Mouse (Mus musculus) granulocyte monocyte progenitor cell, adult 5-6 weeks (primary cell): ENCODE data around the gene Sulf2. TPM values are rescaled to one million over a fixed set of nuclear protein-coding genes. Genes with fewer than 3 reads are reported as not detected.

Experiments
- ATAC-seq: replicated peaks from 2 replicates; pipeline ENCODE4 v1.8.0; 2016; ENCODE audit warnings: mild to moderate bottlenecking, moderate TSS enrichment, inconsistent platforms; ENCODE audit not compliant: poor library complexity, severe bottlenecking
- total RNA-seq, 2 experiments: library from RNA; stranded (forward) in 1 of 2; stranded (reverse) in 1 of 2; fragments of 200-712, 200-1000 nt in 1 of 2; fragments of >200 nt in 1 of 2; fragmentation: Nextera tagmentation in 1 of 2; gene quantifications; 2 replicates each; pipeline ENCODE4 v1.2.3; 2014 to 2017

Sulf2 gene
- total RNA-seq, 2 experiments from 2014 or later, result 0.26 to 1.9 TPM

DNA sequence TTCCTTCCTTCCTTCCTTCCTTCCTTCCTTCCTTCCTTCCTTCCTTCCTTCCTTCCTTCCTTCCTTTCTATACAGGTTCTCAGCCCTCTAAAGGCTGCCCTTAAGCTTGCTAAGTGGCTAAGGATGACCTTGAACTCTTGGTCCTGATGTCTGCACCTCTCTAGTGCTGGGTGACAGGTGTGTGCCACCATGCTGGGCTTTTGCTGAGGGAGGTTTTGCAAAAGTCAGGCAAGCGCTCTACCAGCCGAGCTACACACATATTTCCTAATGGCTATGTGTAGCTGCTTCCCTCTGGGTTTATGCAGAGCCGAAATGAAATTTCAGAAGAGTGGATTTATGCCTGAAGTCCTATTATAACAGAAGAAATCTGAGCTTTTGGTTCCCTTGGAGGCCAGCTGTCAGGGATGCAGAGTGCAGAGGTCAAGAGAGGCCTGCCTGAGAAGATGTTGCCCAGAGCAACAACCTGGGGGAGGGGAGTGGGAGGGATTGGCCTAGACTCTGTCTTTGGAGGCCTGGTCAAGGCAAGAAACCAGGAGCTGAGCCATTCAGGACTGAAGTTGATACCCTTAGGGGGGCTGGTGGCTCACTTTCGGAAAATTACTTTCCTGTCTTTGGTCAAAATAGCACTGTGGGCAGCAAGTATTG, 24.1 kb upstream of the Sulf2 start:
- no peak for ATAC-seq

DNA sequence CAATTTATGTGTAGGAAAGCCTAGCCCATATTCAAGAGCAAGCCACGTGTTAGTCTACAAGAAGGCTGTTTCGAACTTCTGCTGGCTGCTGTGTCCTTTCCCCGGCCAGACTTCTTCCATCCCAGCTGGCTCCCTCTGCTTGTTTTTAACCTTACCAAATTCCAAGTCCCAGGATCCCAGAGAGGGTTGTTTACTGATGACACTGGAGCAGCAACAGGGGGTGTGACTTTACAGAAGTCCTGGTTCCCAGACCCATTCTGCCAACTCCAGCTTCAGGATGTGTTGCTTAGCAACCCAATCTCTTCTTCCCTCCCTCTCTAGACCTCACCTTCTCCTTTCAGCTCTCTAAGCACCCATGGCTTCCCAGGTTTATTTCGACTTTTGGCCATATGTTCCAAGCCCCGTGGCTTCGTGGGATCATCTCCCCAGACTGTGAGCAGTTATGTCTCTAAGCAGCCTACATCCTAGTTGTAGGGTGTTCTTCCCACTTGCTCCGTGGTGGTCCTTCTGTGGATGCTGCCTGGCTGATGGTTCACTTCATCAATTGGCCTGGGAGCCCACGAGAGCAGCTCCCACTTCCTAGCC, 20.2 kb upstream of the Sulf2 start:
- ATAC-seq, result no peak

DNA sequence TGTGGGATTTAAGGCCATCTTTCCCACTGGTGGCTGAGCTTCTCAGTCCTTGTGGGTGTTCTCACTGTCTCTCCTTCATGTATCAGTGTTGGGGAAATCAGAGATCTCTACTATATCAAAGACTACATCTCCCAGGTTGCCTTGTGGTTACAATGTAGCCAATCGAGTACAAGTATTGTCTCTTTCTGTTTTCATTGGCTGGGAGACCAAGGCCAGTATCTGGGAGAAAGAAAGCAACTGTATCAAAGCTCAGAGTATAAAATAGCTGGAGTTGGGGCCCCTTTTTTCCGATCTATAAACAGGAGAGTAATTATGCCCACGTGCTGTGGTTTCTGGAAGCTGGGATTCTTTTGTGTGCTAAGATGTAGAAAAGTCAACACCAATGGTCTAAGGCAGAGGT, 19.7 kb upstream of the Sulf2 start:
- no peak for ATAC-seq

DNA sequence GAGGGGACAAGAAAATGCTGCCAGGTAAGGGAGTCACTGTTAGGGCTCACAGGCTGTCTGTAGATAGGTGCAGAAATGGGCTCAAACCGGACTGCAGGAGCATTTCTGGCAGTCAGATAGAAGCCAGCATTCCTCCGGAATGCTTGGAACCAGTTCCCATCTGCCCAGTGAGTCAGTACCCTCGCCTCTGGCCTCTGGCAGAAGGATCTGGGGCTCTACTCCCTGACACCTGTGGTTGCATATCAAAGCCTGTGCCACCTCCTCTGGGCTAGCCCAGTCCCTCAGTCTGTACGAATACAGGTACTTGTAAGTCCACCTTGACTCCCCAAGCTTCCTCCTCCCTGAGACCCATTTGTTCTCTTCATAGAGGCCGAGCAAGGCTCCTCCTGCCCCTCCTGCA, 17.7 kb upstream of the Sulf2 start:
- ATAC-seq, result no peak

DNA sequence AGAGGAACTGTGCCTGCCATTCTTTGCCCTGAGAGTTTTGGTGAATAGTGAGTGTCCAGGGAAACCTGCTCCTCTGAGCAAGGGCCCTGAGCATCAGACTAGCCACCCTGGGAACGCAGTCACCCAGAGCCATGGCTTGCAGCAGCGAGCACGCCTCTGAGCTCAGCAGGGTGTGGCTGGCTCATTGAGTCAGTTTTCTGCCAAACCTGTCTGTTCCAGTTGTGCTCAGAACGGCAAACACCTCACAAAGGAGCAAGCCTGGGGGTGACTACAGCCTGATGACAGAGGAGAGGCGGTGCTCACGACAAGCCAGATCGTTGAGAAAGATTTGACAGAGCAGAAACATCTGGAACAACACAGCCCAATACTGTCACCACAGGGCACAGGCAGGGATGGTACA, 14.7 kb upstream of the Sulf2 start:
- no peak for ATAC-seq

DNA sequence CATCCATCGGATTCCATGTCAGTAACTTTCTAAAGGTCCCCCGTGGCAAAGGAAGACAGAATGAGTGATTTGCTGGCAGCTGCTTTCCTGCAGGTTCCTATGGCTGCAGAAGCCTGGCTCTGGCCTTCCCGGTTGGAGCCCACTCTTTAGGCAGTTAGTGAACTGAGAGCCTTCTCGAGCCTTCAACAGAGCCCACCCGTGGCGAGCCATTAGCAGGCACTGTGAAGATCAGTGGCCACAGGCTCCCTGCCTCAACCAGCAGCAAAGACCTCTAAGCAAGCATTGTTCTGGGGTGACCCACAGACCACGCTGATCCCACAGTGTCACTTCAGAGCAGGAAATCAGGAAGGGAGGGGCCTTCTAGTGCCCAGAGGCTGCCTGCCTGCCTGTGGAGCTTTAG, 13.4 kb upstream of the Sulf2 start:
- no peak for ATAC-seq

DNA sequence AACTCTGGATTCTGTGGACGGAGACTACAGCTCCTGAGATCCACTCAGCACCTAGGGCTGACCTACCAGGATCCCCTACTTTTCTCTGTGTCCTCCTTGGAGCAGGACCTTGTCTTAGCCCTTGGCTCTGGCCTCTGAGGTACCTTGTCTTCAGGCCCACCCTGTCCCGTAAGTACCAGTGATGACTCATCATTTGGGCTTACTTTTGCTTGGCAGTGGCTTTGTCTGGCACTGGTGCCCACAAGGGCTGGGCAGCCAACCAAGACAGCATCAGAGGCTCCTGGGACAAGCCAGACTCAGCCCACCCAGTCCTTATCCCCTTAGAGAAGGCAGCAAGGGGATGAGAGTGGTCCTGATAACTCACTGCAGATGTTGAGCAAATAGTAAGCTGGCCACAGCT, 11.9 kb upstream of the Sulf2 start:
- no peak for ATAC-seq

DNA sequence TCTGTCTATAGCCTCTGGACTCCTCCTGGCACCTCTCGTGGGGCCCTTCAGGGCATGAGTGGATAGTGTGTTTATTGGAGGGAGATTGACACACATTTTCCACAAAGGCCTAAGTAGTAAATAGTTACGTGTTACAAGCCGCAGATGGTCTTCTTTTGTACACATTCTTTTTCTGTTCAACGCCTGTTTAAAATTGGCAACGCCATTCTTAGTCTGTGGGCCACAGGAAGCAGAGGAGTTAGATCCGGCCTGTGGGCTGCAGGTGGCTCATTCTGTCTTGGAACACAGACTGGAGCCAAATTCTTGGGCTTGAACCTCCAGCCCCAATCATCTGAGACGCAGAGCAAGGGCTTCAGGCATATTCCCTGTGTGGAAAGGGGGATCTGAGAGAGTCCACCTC, 9.9 kb upstream of the Sulf2 start:
- ATAC-seq, result no peak

DNA sequence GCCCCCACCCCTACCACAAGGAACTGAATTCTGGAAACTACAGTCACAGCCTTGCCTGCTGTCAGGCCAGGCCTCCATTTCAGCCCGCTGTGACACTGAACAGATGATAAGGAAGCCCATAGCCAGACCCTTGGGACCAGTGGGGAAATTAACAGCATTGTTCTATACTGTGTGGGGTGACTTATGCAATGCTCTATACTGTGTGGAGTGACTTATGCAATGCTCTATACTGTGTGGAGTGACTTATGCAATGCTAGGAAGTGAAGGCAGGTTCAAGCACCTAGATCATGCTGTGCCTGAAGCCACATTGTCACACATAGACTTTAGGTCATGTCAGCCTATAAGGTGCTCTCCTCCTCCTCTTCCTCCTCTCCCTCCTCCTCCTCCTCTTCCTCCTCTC, 9.1 kb upstream of the Sulf2 start:
- peak; percentile 94 for ATAC-seq

DNA sequence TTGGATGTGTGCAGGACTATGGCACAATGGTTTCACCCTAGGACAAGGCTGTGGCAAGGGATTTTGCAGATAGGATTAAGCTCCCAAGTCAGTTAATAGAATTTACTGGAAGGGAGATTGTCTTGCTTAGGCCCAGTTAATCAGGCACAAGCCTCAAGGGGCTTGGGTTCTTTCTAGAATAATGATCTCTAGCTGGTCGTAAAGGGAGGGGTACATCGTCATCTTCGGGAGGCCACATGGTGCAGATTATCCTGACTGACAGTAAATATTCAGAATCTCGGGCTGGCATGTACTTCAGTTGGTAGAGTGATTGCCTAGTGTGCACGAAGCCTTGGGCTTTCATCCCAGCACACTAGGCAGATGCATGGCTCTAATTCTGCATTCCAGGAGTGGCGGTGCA, 8.5 kb upstream of the Sulf2 start:
- ATAC-seq, result no peak

DNA sequence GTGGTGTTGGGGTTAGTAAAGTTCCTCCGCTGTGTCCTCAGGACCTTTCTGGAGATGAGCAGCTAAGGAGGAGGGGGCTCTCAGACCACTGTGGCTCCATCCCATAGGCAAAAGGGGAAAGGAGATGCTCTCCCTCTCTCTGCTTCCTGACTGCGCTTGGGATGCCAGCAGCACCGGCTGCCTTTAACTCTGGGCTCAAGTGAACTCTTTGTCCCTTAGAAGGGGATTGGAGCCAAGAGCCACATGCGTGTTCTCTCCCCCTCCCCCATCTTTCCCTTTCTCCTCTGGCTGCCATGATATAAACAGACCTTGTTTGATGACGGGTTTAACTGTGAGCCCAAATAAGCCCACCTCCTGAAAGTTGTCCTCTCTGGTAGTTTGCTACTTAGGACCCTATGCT, 7.8 kb upstream of the Sulf2 start:
- ATAC-seq, result no peak

DNA sequence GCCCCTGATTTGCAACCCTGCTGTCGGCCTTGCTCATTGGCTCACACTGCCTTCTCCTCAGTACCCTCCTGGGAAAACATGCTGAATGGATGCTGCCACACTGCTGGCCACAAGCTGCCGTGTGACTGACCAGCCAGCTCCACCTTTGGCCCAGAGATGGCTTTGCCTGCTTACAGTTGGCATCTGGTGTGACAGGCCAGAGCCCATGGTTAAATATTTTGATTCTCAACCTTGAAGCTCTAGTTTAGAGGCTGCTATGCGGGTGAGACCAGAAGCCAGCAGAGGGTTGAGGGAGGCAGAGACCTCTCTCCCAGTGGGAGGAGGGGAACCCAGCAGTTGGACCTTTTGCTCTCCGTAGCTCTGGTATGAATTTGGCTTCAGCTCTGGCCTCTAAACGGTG, 6.7 kb upstream of the Sulf2 start:
- ATAC-seq, result no peak

DNA sequence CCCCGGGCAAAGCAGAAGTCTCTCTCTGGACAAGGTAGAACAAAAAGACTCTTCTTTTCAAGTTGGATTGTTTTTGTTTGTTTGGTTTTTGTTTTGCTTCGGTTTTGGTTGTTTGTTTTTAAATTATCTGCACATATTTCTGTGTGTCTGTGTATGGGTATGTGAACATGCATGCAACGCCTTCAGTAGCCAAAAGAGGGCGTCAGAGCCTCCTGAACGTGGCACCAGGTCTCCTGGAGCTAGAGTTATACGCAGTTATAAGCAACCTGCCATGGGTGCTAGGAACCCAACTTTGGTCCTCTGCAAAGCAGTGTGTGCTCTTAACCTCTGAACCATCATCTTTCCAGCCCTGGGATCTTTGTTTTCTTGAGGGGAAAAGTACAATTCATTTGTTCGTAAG, 3.8 kb upstream of the Sulf2 start:
- ATAC-seq, result no peak

DNA sequence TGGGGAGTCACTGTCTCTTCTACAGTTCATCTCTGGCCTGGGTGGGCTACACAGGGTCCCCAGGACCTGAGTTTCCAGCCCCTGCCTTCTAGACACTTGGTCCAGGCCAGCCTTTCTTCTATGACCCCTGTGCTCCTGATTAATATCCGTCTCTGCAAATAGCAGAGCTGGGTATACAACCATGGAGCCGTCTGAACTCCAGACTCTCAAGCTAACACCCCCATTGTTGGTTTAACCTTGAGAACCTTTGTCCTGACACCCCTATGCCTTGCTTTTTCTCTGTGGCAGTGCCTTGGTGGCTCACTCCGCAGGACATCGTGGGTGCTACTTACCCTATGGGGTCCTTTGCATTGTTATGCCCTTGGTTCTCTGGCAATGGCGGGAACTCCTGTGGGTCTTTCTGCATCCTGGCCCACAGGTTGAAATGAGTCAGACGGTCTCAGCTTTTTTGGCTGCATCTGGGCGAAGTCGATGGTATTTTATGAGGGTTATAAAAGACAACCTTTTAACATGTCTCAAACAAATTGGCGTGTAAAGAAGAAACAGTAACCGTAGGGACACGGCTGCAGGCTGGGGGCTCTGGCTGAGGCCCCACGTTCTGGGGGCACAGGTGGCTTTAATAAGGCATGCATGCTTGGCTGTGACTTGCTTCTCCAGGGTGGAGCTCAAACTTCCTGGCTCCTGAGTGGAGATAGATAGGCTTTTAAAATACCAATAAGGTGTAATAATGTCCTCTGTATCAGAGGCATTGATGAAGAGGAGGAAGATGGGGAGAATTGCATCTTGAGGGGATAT, 2.5 kb upstream of the Sulf2 start:
- no peak for ATAC-seq

DNA sequence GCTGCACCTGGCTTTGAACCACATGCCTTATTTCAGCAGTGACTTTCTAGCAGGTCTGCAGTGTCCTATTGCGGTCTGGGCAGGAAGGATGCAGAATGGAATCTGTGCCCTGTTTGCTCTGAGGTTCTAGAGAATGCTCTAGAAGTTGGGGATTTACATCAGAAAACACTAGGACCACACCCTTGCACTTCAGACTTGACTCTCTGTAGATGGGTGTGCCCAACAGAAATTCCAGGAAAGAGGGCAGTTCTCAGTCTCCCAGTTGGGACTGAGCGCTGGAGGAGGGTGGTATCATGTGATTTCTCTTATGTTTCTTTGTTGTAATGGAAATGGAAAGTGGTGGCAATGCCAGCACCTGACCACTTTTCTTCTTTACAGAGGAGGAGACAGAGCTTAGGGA, 1.7 kb upstream of the Sulf2 start:
- ATAC-seq, result no peak

DNA sequence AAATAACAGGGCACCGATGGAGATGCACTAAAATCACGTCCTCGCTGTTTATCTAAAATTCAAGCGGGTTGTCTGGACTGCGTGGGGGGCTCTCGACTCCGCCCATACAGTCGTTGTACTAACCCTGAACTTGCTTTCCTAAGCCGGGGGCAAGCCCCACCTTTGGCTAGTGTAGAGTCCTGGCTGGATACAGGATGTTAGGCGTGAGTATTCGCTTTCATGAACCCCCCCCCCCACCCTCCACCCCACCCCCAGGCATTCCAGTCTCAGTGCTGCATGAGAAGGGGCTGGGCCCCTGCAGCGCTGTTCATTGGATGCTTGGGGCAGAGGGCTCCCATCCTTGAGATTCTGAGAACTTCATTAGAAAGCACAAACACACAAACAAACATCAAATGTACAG, 659 bp upstream of the Sulf2 start:
- ATAC-seq, result no peak

DNA sequence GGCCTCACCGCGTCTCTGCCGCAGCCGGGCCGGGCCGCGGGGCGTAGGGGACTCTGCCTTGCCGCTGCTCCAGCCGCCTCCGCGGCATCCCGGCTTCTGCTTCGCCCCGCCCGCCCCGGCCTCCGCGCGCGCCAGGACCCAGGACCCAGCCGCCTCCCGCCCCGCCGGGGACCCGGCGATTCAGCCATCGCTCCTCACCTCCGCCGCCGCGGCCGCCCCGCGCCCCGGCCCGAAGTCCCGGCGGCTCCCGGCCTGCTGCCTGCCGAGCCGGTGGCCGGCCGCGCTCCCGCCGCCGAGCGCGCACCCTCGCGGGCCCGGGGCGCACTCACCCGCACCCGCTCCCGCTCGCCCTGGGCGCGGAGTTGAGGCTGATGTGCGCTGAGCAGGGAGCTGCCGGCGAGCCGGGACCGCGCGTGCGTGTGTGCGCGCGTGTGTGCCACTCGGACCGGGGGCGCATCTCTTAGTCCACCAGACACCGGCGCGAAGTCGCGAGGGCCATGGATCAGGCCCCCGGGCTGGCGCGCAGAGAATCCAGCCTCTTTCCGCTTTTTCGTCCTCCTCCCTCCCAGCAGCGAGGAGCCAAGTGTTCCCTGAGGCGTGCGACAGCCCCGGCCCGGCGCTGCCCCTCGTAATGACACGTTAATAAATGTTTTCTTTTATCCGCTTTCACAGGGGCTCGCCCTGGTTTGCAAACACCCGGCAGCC, 562 bp downstream of the Sulf2 start:
- peak; percentile 26 for ATAC-seq

DNA sequence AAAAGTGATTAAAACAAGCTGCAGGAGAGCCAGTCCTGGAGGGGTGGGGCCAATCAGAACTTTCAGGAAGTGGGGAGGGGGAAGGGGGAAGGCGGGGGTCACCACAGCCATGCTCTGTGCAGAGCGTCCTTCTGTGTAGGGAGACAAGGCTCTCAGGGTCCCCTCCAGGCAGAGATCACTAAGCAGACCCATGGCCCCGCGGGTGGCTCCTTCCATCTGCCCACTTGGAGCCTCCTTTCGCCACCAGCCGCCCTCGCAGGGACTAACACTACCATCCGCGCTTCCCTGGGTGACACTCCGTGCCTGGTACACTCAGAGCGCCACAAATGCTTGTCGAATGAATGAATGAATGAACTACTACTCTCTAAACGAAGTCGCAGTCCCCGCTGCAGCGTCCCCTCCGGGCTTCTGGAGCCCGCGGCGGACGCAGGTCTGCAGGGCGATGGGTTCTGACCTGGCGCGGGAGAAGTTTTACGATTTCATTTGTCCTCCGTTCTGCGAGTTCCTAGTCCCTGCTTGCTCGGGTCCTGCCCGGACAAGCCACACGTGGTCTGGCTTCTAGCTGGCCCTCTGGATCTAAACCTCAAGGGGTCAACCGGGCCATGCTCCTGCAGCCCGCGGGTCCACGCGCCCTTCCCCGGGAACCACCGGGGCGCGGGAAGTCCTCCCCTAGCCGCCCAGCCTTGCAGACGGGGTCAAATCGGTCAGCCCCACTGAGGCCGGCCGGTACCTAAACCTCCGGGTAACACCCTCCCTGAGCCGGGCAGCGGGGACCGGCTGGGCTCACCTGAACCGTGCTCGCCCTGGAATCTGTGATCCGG, 1.4 kb downstream of the Sulf2 start:
- no peak for ATAC-seq

DNA sequence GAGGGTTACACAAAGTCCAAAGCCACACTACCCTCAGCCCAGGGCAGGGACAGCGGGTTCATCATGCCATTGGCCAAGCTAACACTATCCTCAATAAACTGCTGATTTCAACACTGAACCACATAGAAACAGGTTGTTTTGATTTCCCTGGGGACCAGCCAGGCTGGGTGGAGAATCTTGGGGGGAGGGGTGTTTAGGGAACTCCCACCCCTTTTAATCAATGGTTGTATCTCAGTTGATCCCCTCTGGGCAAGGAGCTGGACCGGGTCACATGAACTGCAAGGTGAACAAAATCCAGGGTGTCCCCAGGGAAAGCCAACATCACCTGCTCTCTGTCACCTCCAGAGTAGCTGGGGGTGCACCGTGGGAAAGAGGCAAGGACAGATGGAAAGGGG, 2.1 kb downstream of the Sulf2 start:
- 0 out of 2 replicates have a peak, but pooled peaks have one; percentile 16 for ATAC-seq

DNA sequence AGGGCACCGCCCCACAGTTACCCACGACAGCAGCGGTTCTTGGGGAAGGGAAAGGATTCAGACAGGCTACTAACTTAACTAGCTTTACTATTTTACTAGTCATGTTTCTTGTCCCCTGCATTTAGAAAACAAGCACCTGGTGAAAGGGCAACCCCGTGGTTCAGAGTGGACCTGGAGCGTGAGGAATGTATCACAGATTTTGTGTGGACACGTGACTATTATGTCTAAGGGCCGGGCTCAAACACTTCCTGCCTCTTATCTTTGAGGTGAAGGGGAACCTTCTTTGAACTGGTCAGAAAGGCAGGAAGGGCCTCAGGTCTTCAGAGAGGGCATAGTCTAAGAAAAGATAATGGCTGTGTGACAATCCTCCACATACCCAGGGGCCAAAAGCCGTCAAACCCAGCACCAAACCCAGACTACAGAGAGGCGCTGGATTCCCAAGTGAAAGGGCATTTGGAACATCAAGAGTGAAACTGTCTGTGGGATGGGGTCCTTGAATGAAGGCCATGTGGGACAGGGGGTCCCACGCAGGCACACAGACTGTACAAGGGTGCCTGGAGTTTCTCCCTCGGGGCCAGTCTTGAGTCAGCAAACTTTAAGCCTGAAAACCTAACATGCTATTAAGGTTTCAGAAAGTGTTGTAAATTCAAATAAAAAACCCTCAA, 2.6 kb downstream of the Sulf2 start:
- no peak for ATAC-seq
